Mouse (Mus musculus): ENCODE measurements around the gene Rftn2. TPM values are rescaled to one million over a fixed set of nuclear protein-coding genes. Genes with fewer than 3 reads are reported as not detected.
A peak's percentile ranks its signal among the peaks of the same experiment; 100 is the strongest.
"Not testable (repeated sequence)": the region's sequence is repeated elsewhere in the genome, so short reads cannot be mapped to it uniquely, and the experiment has no call there.

Gene Rftn2
- polyA plus RNA-seq, 1 experiment: 0.85 TPM

DNA sequence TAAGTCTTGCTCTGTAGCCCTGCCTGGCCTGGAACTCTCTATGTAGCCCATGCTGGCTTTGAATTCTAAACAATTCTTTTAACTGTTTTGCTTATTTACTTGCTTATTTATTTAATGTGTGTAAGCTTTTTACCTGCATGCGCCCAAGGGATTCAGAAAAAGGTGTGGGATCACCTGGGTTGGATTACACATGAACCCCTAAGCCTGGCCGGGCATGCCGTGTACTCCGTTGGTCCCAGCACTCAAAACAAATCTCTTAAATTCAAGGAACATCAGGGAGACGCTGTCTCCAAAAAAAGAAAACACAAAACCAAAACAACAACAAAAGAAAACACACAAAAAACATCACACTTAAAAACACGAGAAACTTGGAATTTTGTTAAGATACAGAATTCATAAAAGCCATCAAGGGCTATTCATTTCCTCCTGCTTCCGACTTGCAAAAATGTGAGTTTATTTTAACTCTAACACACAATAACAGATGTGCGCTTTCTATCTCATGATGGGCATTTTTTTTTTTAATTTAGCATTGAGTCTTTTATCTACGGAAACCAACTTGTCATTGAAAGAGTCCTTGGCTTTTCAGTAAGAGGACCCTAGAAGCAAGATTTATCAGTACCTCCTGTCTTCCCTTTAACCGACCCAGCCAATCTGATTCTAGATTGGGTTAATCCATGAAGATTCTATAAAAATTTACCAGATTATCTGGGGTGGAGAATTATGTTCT, 96.2 kb downstream of the Rftn2 start:
- peak overlapping the region; percentile 75 for H3K27ac ChIP-seq (ENCODE audit: insufficient read depth, low read depth, low read length)
- TF ChIP-seq POLR2A (IDR thresholded peaks at IDR 0.05; ENCODE audit: low read depth, low read length): no peak
- 0 out of 2 replicates have a peak, but pooled peaks cover 4% of the 10 kb centered on the region for H3K36me3 ChIP-seq (ENCODE audit: control insufficient read depth, insufficient read depth, low read length)
- no peaks in the 10 kb centered on the region for H3K27me3 ChIP-seq (ENCODE audit: control insufficient read depth, insufficient read depth, low read length)
- WGBS: 64% methylated on average over 10 of the region's 10 CpGs
- H3K4me3 ChIP-seq (ENCODE audit: low read depth, low read length): peak overlapping the region; percentile 61
- peaks cover 5% of the 10 kb centered on the region; the same call in 1 of the 2 replicates for H3K4me1 ChIP-seq (ENCODE audit: control insufficient read depth, insufficient read depth, insufficient read length, low read length)

DNA sequence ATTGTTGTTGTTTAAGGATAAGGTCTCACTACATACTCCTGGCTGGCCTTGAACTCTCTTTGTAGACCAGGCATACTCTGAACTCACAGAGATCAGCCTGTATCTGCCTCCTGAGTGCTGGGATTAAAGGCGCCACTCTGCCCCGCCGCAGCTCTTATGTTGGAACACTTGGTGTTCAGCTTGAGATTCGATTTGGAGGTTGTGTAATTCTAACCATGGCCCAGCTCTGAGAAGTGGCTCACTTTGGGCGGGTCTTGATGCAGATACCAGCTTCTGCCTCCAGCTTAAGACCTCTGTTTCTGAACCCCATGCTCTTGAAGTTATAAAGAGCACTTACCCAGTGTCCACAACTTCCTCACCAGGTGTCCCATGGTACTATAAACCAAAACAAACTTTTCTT, 96.9 kb downstream of the Rftn2 start:
- Histone ChIP-seq H3K36me3 (ENCODE audit: control insufficient read depth, insufficient read depth, low read length) (0 out of 2 replicates have a peak, but pooled peaks cover 2% of the 10 kb centered on the region), H3K4me3 (ENCODE audit: low read depth, low read length) (no peak overlapping the region), H3K27me3 (ENCODE audit: control insufficient read depth, insufficient read depth, low read length) (no peaks in the 10 kb centered on the region), H3K27ac (ENCODE audit: insufficient read depth, low read depth, low read length) (no peak overlapping the region), H3K4me1 (ENCODE audit: control insufficient read depth, insufficient read depth, insufficient read length, low read length) (peaks cover 5% of the 10 kb centered on the region; the same call in 1 of the 2 replicates)
- WGBS: 84% methylated on average over 5 of the region's 5 CpGs
- TF ChIP-seq POLR2A (IDR thresholded peaks at IDR 0.05; ENCODE audit: low read depth, low read length) (no peak), CTCF (IDR thresholded peaks at IDR 0.05; ENCODE audit: extremely low read depth, insufficient read length, insufficient replicate concordance, low read depth, low read length) (no peak)

- H3K4me3 ChIP-seq (ENCODE audit: low read depth, low read length); H3K27ac ChIP-seq (ENCODE audit: insufficient read depth, low read depth, low read length); H3K27me3 ChIP-seq (ENCODE audit: control insufficient read depth, insufficient read depth, low read length); H3K36me3 ChIP-seq (ENCODE audit: control insufficient read depth, insufficient read depth, low read length); H3K4me1 ChIP-seq (ENCODE audit: control insufficient read depth, insufficient read depth, insufficient read length, low read length): not testable (repeated sequence)
- WGBS: 96% methylated on average over 2 of the region's 2 CpGs
Measured at GRCm38 (mm10) chr1:55124136-55124535, 102.4 kb downstream of the Rftn2 start.

GRCm38 (mm10) chr1:55123561-55123960, 103.0 kb downstream of the Rftn2 start:
- Histone ChIP-seq H3K27ac (ENCODE audit: insufficient read depth, low read depth, low read length) (no peak overlapping the region), H3K4me3 (ENCODE audit: low read depth, low read length) (no peak overlapping the region), H3K27me3 (ENCODE audit: control insufficient read depth, insufficient read depth, low read length) (no peaks in the 10 kb centered on the region), H3K4me1 (ENCODE audit: control insufficient read depth, insufficient read depth, insufficient read length, low read length) (no peaks in the 10 kb centered on the region), H3K36me3 (ENCODE audit: control insufficient read depth, insufficient read depth, low read length) (no peaks in the 10 kb centered on the region)
- TF ChIP-seq CTCF (IDR thresholded peaks at IDR 0.05; ENCODE audit: extremely low read depth, insufficient read length, insufficient replicate concordance, low read depth, low read length): no peak
- no peak for TF ChIP-seq POLR2A (IDR thresholded peaks at IDR 0.05; ENCODE audit: low read depth, low read length)
- WGBS: 84% methylated on average over 2 of the region's 2 CpGs

DNA sequence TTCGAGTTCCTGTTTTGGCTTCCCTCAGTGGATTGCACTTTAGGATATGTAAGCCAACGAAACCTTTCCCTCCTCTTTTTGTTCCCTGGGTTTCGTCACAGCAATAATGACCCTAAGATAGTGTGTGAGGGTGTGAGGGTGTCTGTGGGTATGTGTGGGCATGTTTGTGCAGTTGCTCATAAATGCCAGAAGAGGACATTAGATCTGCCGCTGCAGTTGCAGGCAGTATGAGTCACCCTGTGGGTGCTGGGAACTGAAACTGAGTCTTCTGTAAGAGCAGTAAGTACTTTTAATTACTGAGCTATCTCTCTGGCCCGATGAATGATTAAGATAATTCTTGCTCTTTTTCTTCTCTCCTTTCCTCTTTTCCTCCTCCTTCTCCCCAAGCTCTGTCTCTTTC, 103.5 kb downstream of the Rftn2 start:
- Histone ChIP-seq H3K27me3 (ENCODE audit: control insufficient read depth, insufficient read depth, low read length) (no peaks in the 10 kb centered on the region), H3K36me3 (ENCODE audit: control insufficient read depth, insufficient read depth, low read length) (no peaks in the 10 kb centered on the region), H3K4me3 (ENCODE audit: low read depth, low read length) (no peak overlapping the region), H3K4me1 (ENCODE audit: control insufficient read depth, insufficient read depth, insufficient read length, low read length) (no peaks in the 10 kb centered on the region), H3K27ac (ENCODE audit: insufficient read depth, low read depth, low read length) (no peak overlapping the region)
- TF ChIP-seq CTCF (IDR thresholded peaks at IDR 0.05; ENCODE audit: extremely low read depth, insufficient read length, insufficient replicate concordance, low read depth, low read length): no peak
- no peak for TF ChIP-seq POLR2A (IDR thresholded peaks at IDR 0.05; ENCODE audit: low read depth, low read length)
- 82% methylated on average over 5 of the region's 5 CpGs for WGBS

Other genes starting within 250 kb of the Rftn2 start
- 5.5 and 13.2 TPM in 2 replicates for gene Sf3b1, start 199.3 kb downstream of the Rftn2 start, polyA plus RNA-seq (2012; rRNA removed)
- gene Coq10b, start 174.0 kb downstream of the Rftn2 start, polyA plus RNA-seq (2012; rRNA removed): 2.7 and 6.6 TPM in 2 replicates
- 6.8 and 10.7 TPM in 2 replicates for gene Hspe1, start 138.7 kb downstream of the Rftn2 start, polyA plus RNA-seq (2012; rRNA removed)
- 3.5 and 6.1 TPM in 2 replicates for gene Hspd1, start 138.5 kb downstream of the Rftn2 start, polyA plus RNA-seq (2012; rRNA removed)
- 1.6 and 2.8 TPM in 2 replicates for gene Mob4, start 95.6 kb downstream of the Rftn2 start, polyA plus RNA-seq (2012; rRNA removed)
- 1.4 and 1.7 TPM in 2 replicates for gene Mars2, start 10.4 kb upstream of the Rftn2 start, polyA plus RNA-seq (2012; rRNA removed)
- gene Boll, start 136.7 kb upstream of the Rftn2 start, polyA plus RNA-seq (2012; rRNA removed): not detected in 2 replicates
- gene Plcl1, start 179.1 kb upstream of the Rftn2 start, polyA plus RNA-seq (2012; rRNA removed): 0.41 and 0.58 TPM in 2 replicates